Mouse (Mus musculus) kidney, adult 2 months (tissue): ENCODE measurements at regions not wholly inside any gene's neighbourhood (a gene's known extent, or its start where the extent isn't known, plus 50 kb on each side); places are given as distances from the start of the nearest gene placed in this dataset.

Source experiments
- CTCF ChIP-seq: fragments of 200-500 bp; conservative IDR thresholded peaks from 2 replicates; pipeline ENCODE4 v1.5.1; 2011; ENCODE audit warnings: low read depth, mild to moderate bottlenecking, control low read depth, low read length, moderate library complexity, mixed read lengths; ENCODE audit not compliant: insufficient read depth, insufficient read length
- POLR2A ChIP-seq: fragments of 200-500 bp; IDR thresholded peaks from one replicate; pipeline ENCODE4 v1.6.1; 2011; ENCODE audit warnings: low read depth, low read length, control low read depth

DNA sequence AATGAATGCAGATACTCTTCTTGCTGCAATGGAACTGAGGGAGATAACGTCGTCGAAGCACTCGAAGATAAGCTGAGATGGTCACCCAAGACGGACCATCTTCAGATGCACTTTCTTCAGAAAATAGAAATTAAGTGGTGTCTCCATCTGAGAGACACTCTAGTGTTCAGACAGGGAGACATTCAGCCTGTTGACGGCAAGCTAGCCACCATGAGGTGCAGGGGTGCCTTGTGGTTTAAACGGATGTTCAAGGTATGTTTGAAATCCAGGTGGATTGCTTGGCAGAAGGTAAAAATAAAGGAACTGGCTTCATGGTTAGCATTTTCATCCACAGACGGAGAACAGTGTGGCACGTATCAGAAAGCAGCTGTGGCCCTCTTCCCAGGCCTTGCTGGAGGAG, 224.0 kb downstream of the Dact1 start:
- no peak for TF ChIP-seq POLR2A
- TF ChIP-seq CTCF, result no peak
